Mouse (Mus musculus) urinary bladder, postnatal 25 days (tissue): Measurements from ENCODE around the gene 1700093K21Rik.
"Not testable (repeated sequence)": the region's sequence is repeated elsewhere in the genome, so short reads cannot be mapped to it uniquely, and the experiment has no call there.

Source experiments
- DNase-seq: peaks from one replicate; pipeline ENCODE4 v3.0.0; 2022; ENCODE audit warnings: low spot score

The 1700093K21Rik gene

DNA sequence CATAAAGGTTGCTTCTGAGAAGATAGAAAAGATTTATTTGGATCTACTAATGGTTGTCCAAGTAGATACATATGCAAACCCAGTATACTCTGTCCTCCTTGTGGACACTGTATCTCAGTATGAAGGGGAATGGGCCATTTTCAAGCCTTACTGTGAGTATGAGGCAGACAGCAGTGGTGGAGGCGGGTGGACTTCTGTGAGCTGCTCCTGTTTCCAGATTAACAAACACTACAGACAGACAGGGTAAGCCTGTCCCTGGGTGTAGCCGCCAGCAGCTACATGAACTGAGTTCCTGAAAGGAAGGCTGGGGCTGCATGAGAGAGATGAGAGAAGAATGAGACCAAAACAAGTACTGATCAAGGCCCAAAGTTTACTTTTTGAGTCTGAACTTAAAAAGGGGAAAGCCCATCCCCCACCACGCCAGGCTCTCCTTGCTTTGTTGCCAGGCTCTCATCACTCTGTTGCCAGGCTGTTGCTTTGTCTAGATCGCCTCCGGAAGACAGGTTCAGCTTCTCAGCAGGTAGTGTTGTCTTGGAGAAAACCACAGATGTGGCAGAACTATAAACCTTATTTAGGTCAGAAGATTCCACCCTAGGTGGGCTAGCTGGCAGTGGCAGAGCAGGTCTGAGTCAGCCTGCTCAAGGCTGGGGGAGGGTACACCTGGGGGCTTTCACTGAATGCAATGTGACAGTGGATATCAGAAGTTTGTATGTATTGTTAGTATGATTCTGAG lies at the start of gene 1700093K21Rik:
1700093K21Rik (minus strand) TSS at position 683 of the 733 bp plus-strand sequence.
- no peak for DNase-seq

DNA sequence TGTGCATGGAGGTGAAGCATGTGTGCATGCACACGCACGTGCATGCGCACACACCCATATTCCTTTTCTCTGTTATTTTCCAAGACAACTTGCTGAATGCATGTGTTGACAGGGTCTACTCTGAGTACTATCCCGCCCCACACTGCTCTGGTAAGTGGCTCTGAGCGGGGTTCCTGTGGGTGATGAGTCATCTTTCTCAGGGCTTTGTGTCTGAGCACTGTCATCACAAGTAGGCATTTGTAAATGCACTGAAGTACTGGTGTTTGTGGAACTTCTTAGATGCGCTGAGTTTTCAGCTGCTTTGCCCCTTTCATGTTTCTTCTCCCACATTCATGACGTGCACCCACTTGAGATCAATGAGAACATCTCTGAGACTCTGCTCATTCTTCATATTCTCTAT lies 49.2 kb upstream of the 1700093K21Rik start:
- no peak for DNase-seq

GRCm38 (mm10) chr11:23565761-23566160 lies 44.8 kb upstream of the 1700093K21Rik start:
- peak; percentile 65 for DNase-seq

GRCm38 (mm10) chr11:23557039-23557630 lies 36.2 kb upstream of the 1700093K21Rik start:
- DNase-seq, result no peak

DNA sequence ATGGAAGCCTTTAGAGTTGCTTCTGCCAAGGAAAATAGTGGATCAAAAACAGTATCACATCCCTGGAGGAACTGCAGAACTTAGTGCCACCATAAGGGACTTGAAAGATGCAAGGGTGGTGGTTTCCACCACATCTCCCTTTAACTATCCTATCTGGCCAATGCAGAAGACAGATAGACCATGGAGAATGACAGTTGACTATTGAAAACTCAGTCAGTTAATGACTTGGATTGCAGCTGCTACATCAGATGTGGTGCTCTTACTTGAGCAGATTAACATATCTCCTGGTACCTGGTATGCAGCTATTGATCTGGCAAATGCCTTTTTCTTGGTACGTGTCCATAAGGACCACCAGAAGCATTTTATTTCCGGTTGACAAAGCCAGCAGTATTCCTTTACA lies 16.5 kb upstream of the 1700093K21Rik start:
- no peak for DNase-seq

DNA sequence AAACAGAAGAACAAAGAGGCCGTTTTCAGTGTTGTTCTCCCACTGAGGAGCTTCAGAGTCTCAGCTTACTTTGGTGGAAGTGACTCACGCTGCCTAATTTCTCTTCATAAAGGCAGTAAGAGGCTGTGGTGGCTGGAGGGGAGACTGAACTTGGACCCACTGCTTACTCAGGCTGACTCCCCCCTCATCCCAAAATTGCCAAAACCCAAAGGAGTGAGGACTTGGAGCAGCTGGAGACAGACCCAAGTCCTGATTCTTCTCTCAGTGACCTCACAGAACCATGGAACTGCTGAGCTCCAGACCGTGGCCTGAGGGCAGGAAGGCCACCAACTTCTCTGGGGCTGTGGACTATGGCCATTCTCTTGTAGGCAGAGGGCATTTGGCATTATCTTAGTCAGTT lies 2.0 kb downstream of the 1700093K21Rik start:
- no peak for DNase-seq

DNA sequence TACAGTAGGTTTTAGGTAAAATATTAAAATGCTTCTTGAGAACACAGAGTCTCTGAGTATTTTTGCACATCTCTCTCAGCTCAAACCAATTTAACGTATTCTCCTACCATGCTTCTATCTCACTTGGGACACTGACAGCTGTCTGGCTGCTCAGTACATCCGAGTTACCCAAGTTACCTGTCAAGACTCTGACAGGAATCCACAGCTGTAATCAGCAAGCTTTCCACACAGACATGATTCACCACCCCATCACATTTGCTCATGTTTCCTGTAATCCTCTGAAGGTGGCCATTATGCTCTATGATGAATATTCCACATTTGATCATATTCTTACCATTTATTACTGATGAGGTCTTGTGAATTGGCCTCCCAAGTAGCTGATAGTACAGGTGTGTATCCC lies 5.6 kb downstream of the 1700093K21Rik start:
- no peak for DNase-seq

GRCm38 (mm10) chr11:23514785-23515184 lies 6.2 kb downstream of the 1700093K21Rik start:
- DNase-seq, result not testable (repeated sequence)

DNA sequence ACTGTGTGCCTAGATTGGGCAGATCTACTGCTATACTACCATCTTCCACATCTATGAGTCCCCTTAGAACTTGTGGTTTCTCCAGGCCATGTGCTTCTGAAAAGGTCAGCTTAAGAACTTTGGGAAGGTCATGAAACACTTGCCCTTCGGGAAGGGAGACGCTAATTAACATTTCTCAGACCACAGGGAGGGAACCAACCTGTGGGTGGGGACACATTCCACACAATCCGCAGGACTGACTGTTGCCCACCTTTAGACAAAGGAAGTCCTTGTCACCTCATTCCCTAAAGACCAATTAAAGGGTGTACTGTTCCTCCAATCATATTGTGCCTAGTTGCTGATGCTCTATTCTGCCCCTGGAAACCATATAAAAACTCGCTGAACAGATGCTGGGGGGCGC lies 16.2 kb downstream of the 1700093K21Rik start:
- not testable (repeated sequence) for DNase-seq

GRCm38 (mm10) chr11:23498609-23499008 lies 22.3 kb downstream of the 1700093K21Rik start:
- DNase-seq, result no peak

- peak; percentile 98 for DNase-seq
Measured at GRCm38 (mm10) chr11:23497718-23498509, 23.0 kb downstream of the 1700093K21Rik start, which contains the start of gene Ahsa2. Ahsa2 (minus strand) TSS chr11:23498030.

DNA sequence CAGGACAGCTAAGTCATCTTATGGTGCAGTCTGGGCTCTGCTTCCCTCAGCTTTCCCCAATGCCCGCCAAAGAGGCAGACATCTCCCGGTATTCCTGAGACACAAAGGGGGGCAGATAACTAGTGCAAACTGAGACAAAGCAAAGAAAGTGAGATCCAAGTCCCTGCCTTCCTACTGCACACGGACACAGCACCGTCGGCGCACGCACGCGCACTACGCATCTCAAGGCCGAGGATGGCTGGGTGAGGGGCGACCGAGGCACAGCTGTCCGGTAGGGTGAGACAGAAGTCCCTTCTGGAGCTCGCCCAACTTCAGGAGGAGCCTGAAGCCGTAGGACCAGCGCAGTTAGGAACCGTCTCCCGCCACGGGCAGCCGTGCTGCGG lies 23.6 kb downstream of the 1700093K21Rik start:
- DNase-seq, result peak; percentile 63

DNA sequence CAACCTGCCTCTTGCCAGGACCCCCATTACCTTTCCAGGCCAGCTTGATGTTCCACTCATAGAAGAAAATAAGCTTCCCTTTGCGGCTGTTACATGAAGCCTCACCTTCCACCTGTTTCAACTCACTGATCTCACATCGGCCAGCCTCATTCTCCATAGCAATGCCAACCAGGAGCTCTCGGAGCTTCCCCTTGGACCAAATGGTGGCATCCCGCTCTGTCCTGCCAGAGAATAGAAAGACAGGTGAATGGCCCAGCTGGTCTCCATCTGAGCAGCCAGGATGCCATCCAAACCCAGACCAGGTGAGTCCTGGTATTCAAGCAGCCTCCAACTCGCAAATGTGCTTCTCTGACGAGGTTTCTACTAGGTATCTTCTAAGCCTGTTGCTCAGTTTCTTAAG lies 24.3 kb downstream of the 1700093K21Rik start:
- no peak for DNase-seq

DNA sequence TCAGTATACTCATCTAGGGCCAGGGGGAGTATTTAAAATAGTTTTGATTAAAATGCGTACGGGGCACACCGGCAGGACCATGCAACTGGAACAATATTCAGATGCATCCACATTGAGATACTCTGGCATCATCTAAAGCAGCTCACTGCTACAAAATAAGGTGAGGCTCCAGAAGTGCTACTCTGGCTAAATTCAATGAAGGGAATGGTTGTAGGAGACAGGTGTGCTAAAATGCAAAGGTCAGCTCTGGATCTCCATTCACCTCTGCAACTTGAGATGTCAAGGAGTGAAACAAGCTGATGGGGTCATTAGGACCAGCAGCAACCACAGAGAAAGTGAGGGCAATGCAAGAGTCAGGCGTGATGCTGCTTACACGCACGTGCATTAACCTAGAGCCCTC lies 25.7 kb downstream of the 1700093K21Rik start:
- no peak for DNase-seq

GRCm38 (mm10) chr11:23492048-23492790 lies 28.7 kb downstream of the 1700093K21Rik start:
- no peak for DNase-seq

GRCm38 (mm10) chr11:23489955-23490354 lies 31.0 kb downstream of the 1700093K21Rik start:
- DNase-seq, result no peak
